Mouse (Mus musculus) Patski (cell line): ENCODE results near the gene Zfpm1. TPM values are rescaled to one million over a fixed set of nuclear protein-coding genes. Genes with fewer than 3 reads are reported as not detected.

Source experiments
- ATAC-seq: fragments of 100-300 bp; one replicate; pipeline ENCODE4 v1.8.0; 2021
- CTCF ChIA-PET: fragments of 350-600 bp; sonication (Branson Sonifier 250); formaldehyde crosslinking; loops from one replicate; lab custom pipeline; 2022; ENCODE audit warnings: inconsistent platforms; lab: Charles Lee
- POLR2A ChIA-PET: fragments of 350-600 bp; sonication (Branson Sonifier 250); formaldehyde crosslinking; loops from one replicate; lab custom pipeline; 2022; ENCODE audit warnings: antibody characterized with exemption, inconsistent platforms; lab: Charles Lee
- DNase-seq: peaks from one replicate; pipeline ENCODE4 v3.0.0-alpha.2; 2011; ENCODE audit warnings: low read depth, low spot score
- H3K27me3 ChIP-seq: fragments of 371-371 bp; one replicate; pipeline ENCODE4 v1.5.1; 2021
- CTCF ChIP-seq: fragments of 100-300 bp; IDR thresholded peaks from one replicate; pipeline ENCODE4 v1.5.1; 2021
- in situ Hi-C: fragments of 300-500 bp; cut with MboI; formaldehyde crosslinking; loops from 3 replicates; pipeline ENCODE4 v1.11.1; 2018; ENCODE audit warnings: low pct_unique_long_range_greater_than_20kb, mixed read lengths
- polyA plus RNA-seq: library from polyadenylated mRNA; unstranded; gene quantifications from one replicate; pipeline ENCODE4 v1.2.3, GENCODE M21; 2021

Zfpm1 gene
- polyA plus RNA-seq, 1 experiment from 2014 or later = 17.8 TPM

- POLR2A ChIA-PET = no interaction called here
- no peaks in the 10 kb centered on the region for H3K27me3 ChIP-seq
- DNase-seq (no peak), ATAC-seq (no peak)
- CTCF ChIA-PET = interaction anchor here (1.0 to 5.9 kb wide), 5 partner anchors 10 to 96 kb away, joined by 3 to 46 read pairs (median 4); no protein-coding TSS in a partner anchor
- in situ Hi-C loops = no loop called here
- TF ChIP-seq CTCF = no peak
Observed at GRCm38 (mm10) chr8:122273152-122273551, 8.8 kb upstream of the Zfpm1 start.

- TF ChIP-seq CTCF = no peak
- CTCF ChIA-PET = interaction anchor here (1.6 to 5.9 kb wide), 3 partner anchors 11 to 96 kb away, joined by 3 to 46 read pairs (median 11); no protein-coding TSS in a partner anchor
- DNase-seq (no peak), ATAC-seq (no peak)
- no peaks in the 10 kb centered on the region for H3K27me3 ChIP-seq
- in situ Hi-C loops = no loop called here
- POLR2A ChIA-PET = interaction anchor here (0.7 kb wide), 1 partner anchor 67 kb away, joined by 3 read pairs; no protein-coding TSS in a partner anchor
Observed at GRCm38 (mm10) chr8:122273826-122274225, 8.1 kb upstream of the Zfpm1 start.

GRCm38 (mm10) chr8:122274651-122275391 is 7.1 kb upstream of the Zfpm1 start:
- H3K27me3 ChIP-seq = no peaks in the 10 kb centered on the region
- TF ChIP-seq CTCF = no peak
- ChIA-PET CTCF (interaction anchor here (2.1 to 5.9 kb wide), 2 partner anchors 57 to 297 kb away, joined by 6 to 46 read pairs; no protein-coding TSS in a partner anchor), POLR2A (interaction anchor here (1.5 kb wide), 1 partner anchor 58 kb away, joined by 5 read pairs; no protein-coding TSS in a partner anchor)
- no peak for DNase-seq
- in situ Hi-C loops = no loop called here
- ATAC-seq = no peak

GRCm38 (mm10) chr8:122276308-122276707 is 5.6 kb upstream of the Zfpm1 start:
- TF ChIP-seq CTCF = no peak
- POLR2A ChIA-PET = interaction anchor here (1.5 kb wide), 1 partner anchor 56 kb away, joined by 5 read pairs; no protein-coding TSS in a partner anchor
- in situ Hi-C loops = no loop called here
- ATAC-seq (no peak), DNase-seq (no peak)
- H3K27me3 ChIP-seq = no peaks in the 10 kb centered on the region
- CTCF ChIA-PET = interaction anchor here (2.1 to 5.9 kb wide), 2 partner anchors 56 to 298 kb away, joined by 6 to 46 read pairs; no protein-coding TSS in a partner anchor

- in situ Hi-C loops = no loop called here
Observed at GRCm38 (mm10) chr8:122277204-122277995, 4.5 kb upstream of the Zfpm1 start.

GRCm38 (mm10) chr8:122280156-122280555 is 1.8 kb upstream of the Zfpm1 start:
- in situ Hi-C loops = loop anchor here (5.0 kb wide), 1 partner anchor 52 kb away; no protein-coding TSS in a partner anchor
- ChIA-PET CTCF (interaction anchor here (0.8 to 1.7 kb wide), 3 partner anchors 28 to 67 kb away, joined by 3 to 4 read pairs (median 4); no protein-coding TSS in a partner anchor), POLR2A (interaction anchor here (0.6 to 1.5 kb wide), 2 partner anchors 11 to 100 kb away, joined by 3 to 5 read pairs; no protein-coding TSS in a partner anchor)
- no peaks in the 10 kb centered on the region for H3K27me3 ChIP-seq
- ATAC-seq (no peak), DNase-seq (no peak)
- no peak for TF ChIP-seq CTCF

More at GRCm38 (mm10) chr8:122277204-122277995, 4.5 kb upstream of the Zfpm1 start:
- ATAC-seq (no peak), DNase-seq (no peak)
- CTCF ChIA-PET = interaction anchor here (1.0 to 5.9 kb wide), 2 partner anchors 55 to 62 kb away, joined by 3 to 46 read pairs; no protein-coding TSS in a partner anchor
- POLR2A ChIA-PET = no interaction called here
- H3K27me3 ChIP-seq = no peaks in the 10 kb centered on the region
- no peak for TF ChIP-seq CTCF

- in situ Hi-C loops = loop anchor here (5.0 kb wide), 1 partner anchor 52 kb away; no protein-coding TSS in a partner anchor
- ChIA-PET POLR2A (interaction anchor here (0.6 to 1.5 kb wide), 3 partner anchors 10 to 99 kb away, joined by 3 to 5 read pairs (median 3); no protein-coding TSS in a partner anchor), CTCF (interaction anchor here (0.8 to 1.7 kb wide), 6 partner anchors 27 to 303 kb away, joined by 3 to 5 read pairs (median 4); no protein-coding TSS in a partner anchor)
- no peaks in the 10 kb centered on the region for H3K27me3 ChIP-seq
- no peak for ATAC-seq
- no peak for TF ChIP-seq CTCF
- no peak for DNase-seq
Observed at GRCm38 (mm10) chr8:122280588-122281316, 1.2 kb upstream of the Zfpm1 start.

GRCm38 (mm10) chr8:122281317-122282034 is 465 bp upstream of the Zfpm1 start:
- POLR2A ChIA-PET = interaction anchor here (1.2 to 1.5 kb wide), 2 partner anchors 9 to 52 kb away, joined by 3 to 5 read pairs; no protein-coding TSS in a partner anchor
- ATAC-seq = peak; percentile 72
- TF ChIP-seq CTCF = no peak
- H3K27me3 ChIP-seq = no peaks in the 10 kb centered on the region
- CTCF ChIA-PET = interaction anchor here (1.0 to 1.7 kb wide), 4 partner anchors 26 to 304 kb away, joined by 3 to 5 read pairs (median 4); no protein-coding TSS in a partner anchor
- in situ Hi-C loops = loop anchor here (5.0 kb wide), 1 partner anchor 51 kb away; no protein-coding TSS in a partner anchor
- peak; percentile 93 for DNase-seq
